Mouse (Mus musculus): ENCODE measurements around the gene Gp1bb. TPM values are rescaled to one million over a fixed set of nuclear protein-coding genes. Genes with fewer than 3 reads are reported as not detected.

The Gp1bb gene
- total RNA-seq, 2 experiments from 2014 or later: 0.28 TPM; not detected in 1

DNA sequence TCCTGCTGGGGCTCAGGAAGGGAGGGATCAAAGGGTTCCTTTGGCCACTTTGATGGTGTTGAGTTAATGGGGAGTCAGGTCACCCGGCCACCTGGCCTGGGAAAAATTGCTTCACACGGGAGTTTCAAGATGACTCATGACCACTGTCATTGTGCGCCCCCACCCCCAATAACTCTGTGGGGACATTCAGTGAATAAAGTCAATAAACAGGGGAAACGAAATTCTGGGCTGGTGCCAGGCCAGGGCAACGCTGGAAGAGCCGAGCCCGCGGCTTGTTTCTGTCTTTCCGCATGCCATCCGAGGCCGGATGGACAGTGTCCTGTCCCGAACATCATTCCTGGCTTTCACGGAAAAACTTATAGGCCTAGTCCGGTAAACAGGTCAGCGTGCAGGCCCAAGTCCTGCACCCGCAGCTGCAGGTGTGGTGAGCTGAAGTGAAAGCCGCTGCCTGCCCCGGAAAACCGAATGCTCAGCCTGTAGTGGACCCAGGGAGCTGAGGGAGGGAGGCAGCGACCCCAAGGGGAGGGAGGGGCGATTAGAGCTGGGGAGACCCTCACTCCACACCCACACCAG, 41.1 kb downstream of the Gp1bb start:
- DNase-seq: no peak

DNA sequence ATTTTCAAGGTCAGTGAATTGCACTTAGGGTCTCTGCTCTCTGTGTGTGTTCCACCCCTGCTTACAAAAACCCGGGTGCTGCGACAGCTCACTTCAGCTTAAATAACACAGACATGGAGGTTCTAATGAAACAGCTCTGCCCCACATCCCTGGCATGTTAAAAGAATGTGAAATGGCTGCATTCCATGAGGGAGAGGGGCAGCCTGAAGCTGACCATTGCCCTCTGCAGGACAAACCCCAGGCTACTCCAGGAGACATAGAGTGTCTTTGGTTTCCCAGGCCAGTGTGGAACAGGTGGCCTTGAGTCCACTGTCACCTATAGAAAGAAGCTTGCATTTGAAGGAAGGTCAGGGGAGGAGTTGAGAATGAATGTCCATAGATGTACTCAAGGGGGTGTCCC, 41.8 kb downstream of the Gp1bb start:
- no peak for DNase-seq

DNA sequence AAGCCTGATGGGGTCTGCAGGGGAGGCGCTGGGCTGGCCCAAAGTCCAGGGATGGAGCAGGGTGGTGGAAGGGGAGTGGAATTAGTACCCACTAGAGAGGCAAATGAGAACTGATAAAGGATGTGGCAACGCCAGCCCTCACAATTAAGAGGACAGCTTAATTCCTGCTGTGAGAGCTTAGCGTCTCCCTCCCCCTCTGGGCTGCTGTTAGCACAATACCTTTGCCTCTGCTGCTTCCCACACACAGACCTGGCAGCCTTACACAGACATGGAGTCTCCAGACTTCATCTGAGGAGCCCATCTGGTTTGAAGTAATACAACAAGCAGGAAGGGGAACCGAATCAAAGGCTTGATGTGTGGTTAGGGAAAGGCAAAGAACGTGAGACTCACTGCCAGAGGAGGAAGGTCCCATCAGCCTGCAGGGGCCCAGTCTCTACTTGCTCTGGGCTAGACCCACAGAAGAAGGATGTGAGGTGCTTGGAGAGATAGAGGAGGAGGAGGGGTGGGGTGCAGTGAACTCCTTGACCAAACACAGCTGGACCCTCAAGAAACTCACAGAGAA, 44.5 kb downstream of the Gp1bb start:
- no peak for DNase-seq

DNA sequence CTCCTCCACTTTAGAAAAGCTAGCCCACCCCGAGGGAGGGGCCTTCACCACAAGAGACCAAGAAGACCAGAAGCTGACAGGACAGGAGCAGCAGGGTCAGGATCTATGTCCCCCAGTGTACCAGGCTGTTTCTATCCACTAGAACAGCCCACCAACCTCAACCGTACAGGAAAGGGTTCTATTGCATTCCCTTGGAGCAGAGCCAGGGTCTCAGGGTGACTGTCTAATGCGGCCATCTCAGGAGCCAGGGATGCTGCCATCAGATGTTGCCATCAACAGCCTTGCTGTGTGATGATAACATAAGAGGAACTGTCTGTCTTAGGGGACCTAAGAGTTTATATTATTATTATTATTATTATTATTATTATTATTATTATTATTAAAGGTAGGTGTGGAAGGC, 45.1 kb downstream of the Gp1bb start:
- DNase-seq: no peak

DNA sequence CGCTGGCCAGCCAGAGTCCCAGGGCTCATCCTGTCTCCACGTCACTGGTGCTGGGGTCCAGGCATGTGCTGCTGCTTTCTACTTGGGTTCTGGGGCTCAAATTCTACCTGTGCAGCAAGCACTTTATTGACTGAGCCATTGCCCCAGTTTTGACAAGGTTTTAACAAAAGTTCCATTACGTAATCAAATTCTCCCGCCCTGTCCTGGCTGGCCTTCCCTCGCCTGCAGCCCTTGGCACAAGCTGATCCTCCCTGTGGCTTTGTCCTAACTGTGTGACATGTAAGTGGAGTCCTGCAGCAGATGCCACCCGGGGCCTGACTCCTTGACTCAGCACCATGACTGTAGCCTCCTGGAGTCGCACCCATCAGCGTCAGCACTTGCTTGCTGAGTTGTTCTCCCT, 48.0 kb downstream of the Gp1bb start:
- no peak for DNase-seq

Other genes with a start within 250 kb of the Gp1bb start
- 10 to 100 TPM; 16.0 to 16.9 TPM for gene Txnrd2, start 196.0 kb downstream of the Gp1bb start, total RNA-seq (2021)
- 10 to 100 TPM; 33.3 to 44.8 TPM for gene Comt, start 195.6 kb downstream of the Gp1bb start, total RNA-seq (2021)
- 1 to 10 TPM; 3.4 to 3.6 TPM for gene Gnb1l, start 123.7 kb downstream of the Gp1bb start, total RNA-seq (2021)
- gene Rtl10, start 123.5 kb downstream of the Gp1bb start, total RNA-seq (2021): 1 to 10 TPM; 2.4 to 3.1 TPM
- 10 to 100 TPM in 1 of 2 experiments, 1 to 10 TPM in 1; 5.3 to 42.0 TPM for gene Tbx1, start 31.7 kb downstream of the Gp1bb start, total RNA-seq (2021)
- gene Gm49601, start 4.0 kb upstream of the Gp1bb start, total RNA-seq (2021): 1 to 10 TPM; 1.3 to 2.4 TPM
- gene Sept5, start 7.6 kb upstream of the Gp1bb start, total RNA-seq (2021): 1 to 10 TPM; 5.5 to 5.8 TPM
- 10 to 100 TPM in 1 of 2 experiments, 1 to 10 TPM in 1; 7.4 to 13.9 TPM for gene Cldn5, start 154.4 kb upstream of the Gp1bb start, total RNA-seq (2021)
- 10 to 100 TPM; 38.9 to 39.8 TPM for gene Ufd1, start 189.4 kb upstream of the Gp1bb start, total RNA-seq (2021)
- gene Cdc45, start 189.6 kb upstream of the Gp1bb start, total RNA-seq (2021): 1 to 10 TPM; 2.3 to 2.5 TPM
- 10 to 100 TPM; 17.3 to 17.8 TPM for gene 2510002D24Rik, start 214.2 kb upstream of the Gp1bb start, total RNA-seq (2021)
- gene Gm28539, start 214.2 kb upstream of the Gp1bb start, total RNA-seq (2021): 1 to 10 TPM; 1.3 to 2.3 TPM